Mouse (Mus musculus): ENCODE results near the gene Mmd.

The Mmd gene

GRCm38 (mm10) chr11:90249025-90249650 is at the start of gene Mmd:
Gene Mmd, plus strand, starts transcription at chr11:90249456.
- in situ Hi-C loops (cut with MboI, MseI), result no loop called here

GRCm38 (mm10) chr11:90200826-90201225 is 48.4 kb upstream of the Mmd start:
- in situ Hi-C loops (cut with MboI, MseI), result no loop called here

- in situ Hi-C loops (cut with MboI, MseI), result no loop called here
Observed at GRCm38 (mm10) chr11:90214246-90214645, 35.0 kb upstream of the Mmd start.

- in situ Hi-C loops (cut with MboI, MseI), result no loop called here
Observed at GRCm38 (mm10) chr11:90220022-90220645, 29.1 kb upstream of the Mmd start.

- in situ Hi-C loops (cut with MboI, MseI), result no loop called here
Observed at GRCm38 (mm10) chr11:90220750-90221149, 28.5 kb upstream of the Mmd start.

- in situ Hi-C loops (cut with MboI, MseI), result no loop called here
Observed at GRCm38 (mm10) chr11:90224914-90225470, 24.3 kb upstream of the Mmd start.

- in situ Hi-C loops (cut with MboI, MseI), result no loop called here
Observed at GRCm38 (mm10) chr11:90227000-90227922, 22.0 kb upstream of the Mmd start.

GRCm38 (mm10) chr11:90228251-90228949 is 20.9 kb upstream of the Mmd start:
- in situ Hi-C loops (cut with MboI, MseI), result no loop called here

- in situ Hi-C loops (cut with MboI, MseI), result no loop called here
Observed at GRCm38 (mm10) chr11:90229800-90230199, 19.5 kb upstream of the Mmd start.

GRCm38 (mm10) chr11:90230671-90231070 is 18.6 kb upstream of the Mmd start:
- in situ Hi-C loops (cut with MboI, MseI), result no loop called here

- in situ Hi-C loops (cut with MboI, MseI), result no loop called here
Observed at GRCm38 (mm10) chr11:90231631-90232030, 17.6 kb upstream of the Mmd start.

- in situ Hi-C loops (cut with MboI, MseI), result no loop called here
Observed at GRCm38 (mm10) chr11:90232685-90233084, 16.6 kb upstream of the Mmd start.

- in situ Hi-C loops (cut with MboI, MseI), result no loop called here
Observed at GRCm38 (mm10) chr11:90235221-90235620, 14.0 kb upstream of the Mmd start.

GRCm38 (mm10) chr11:90237616-90238015 is 11.6 kb upstream of the Mmd start:
- in situ Hi-C loops (cut with MboI, MseI), result no loop called here

GRCm38 (mm10) chr11:90238657-90239056 is 10.6 kb upstream of the Mmd start:
- in situ Hi-C loops (cut with MboI, MseI), result no loop called here

GRCm38 (mm10) chr11:90240652-90241330 is 8.5 kb upstream of the Mmd start:
- in situ Hi-C loops (cut with MboI, MseI), result no loop called here

- in situ Hi-C loops (cut with MboI, MseI), result no loop called here
Observed at GRCm38 (mm10) chr11:90241874-90242273, 7.4 kb upstream of the Mmd start.

GRCm38 (mm10) chr11:90243300-90243699 is 6.0 kb upstream of the Mmd start:
- in situ Hi-C loops (cut with MboI, MseI), result no loop called here

GRCm38 (mm10) chr11:90245630-90246029 is 3.6 kb upstream of the Mmd start:
- in situ Hi-C loops (cut with MboI, MseI), result no loop called here

GRCm38 (mm10) chr11:90246676-90247075 is 2.6 kb upstream of the Mmd start:
- in situ Hi-C loops (cut with MboI, MseI), result no loop called here

GRCm38 (mm10) chr11:90247793-90248192 is 1.5 kb upstream of the Mmd start:
- in situ Hi-C loops (cut with MboI, MseI), result no loop called here
